Mouse (Mus musculus): ENCODE results near the gene Cracr2b. TPM values are rescaled to one million over a fixed set of nuclear protein-coding genes. Genes with fewer than 3 reads are reported as not detected.

Gene Cracr2b
- total and polyA plus RNA-seq, 3 experiments: not detected

GRCm38 (mm10) chr7:141466045-141466394, 5.1 kb downstream of the Cracr2b start:
- Histone ChIP-seq H3K36me3 (replicated peaks in 1 of 2; ENCODE audit: control insufficient read depth in 1 of 2, insufficient read depth in 1 of 2, low read length in 1 of 2) (peaks cover 13 to 22% of the 10 kb centered on the region in 2 experiments), H3K27ac (ENCODE audit: insufficient read depth, low read depth) (no peak overlapping the region), H3K9me3 (replicated peaks; ENCODE audit: low read length) (no peaks in the 10 kb centered on the region), H3K4me2 (ENCODE audit: insufficient read depth, low read depth, poor library complexity, severe bottlenecking) (no peak overlapping the region), H3K27me3 (replicated peaks) (no peaks in the 10 kb centered on the region), H3K79me2 (replicated peaks; ENCODE audit: control insufficient read depth, extremely low read depth, insufficient read depth, poor library complexity, severe bottlenecking) (no peaks in the 10 kb centered on the region), H3K4me1 (ENCODE audit: control insufficient read depth in 1 of 2, insufficient read depth in 2 of 2) (peaks cover 26 to 51% of the 10 kb centered on the region in 2 experiments), H3K4me3 (replicated peaks in 1 of 3; ENCODE audit: low read depth in 2 of 3, low read length in 2 of 3, poor library complexity in 1 of 3) (no peak overlapping the region), H3K9ac (ENCODE audit: insufficient read depth, low read depth) (no peak overlapping the region)
- DNase-seq (ENCODE audit: extremely low read depth): no peak
- dilution Hi-C loops (cut with MboI; ENCODE audit: extremely low pct_ligation_motif_present, extremely low pct_unique_long_range_greater_than_20kb, low sequenced_read_pairs): no loop called here
- in situ Hi-C loops (cut with MboI; ENCODE audit: low pct_ligation_motif_present, low pct_unique_long_range_greater_than_20kb, low sequenced_read_pairs): no loop called here
- TF ChIP-seq SIN3A (IDR thresholded peaks at IDR 0.05; ENCODE audit: low read length) (no peak), ZC3H11A (IDR thresholded peaks at IDR 0.05; ENCODE audit: low read depth, low read length) (no peak), IRF4 (IDR thresholded peaks at IDR 0.05; ENCODE audit: low read depth, low read length) (no peak), RAD21 (IDR thresholded peaks at IDR 0.05; ENCODE audit: low read depth, low read length) (no peak), NELFE (IDR thresholded peaks at IDR 0.05; ENCODE audit: low read depth, low read length) (no peak), KAT2A (IDR thresholded peaks at IDR 0.05; ENCODE audit: insufficient replicate concordance, low read length) (no peak), EP300 (IDR thresholded peaks at IDR 0.05; ENCODE audit: low read length) (no peak), ZNF384 (IDR thresholded peaks at IDR 0.05; ENCODE audit: low read depth, low read length) (no peak), USF1 (IDR thresholded peaks at IDR 0.05; ENCODE audit: low read depth, low read length) (no peak), MEF2A (IDR thresholded peaks at IDR 0.05; ENCODE audit: borderline replicate concordance, low read depth, low read length) (no peak), GABPA (IDR thresholded peaks at IDR 0.05; ENCODE audit: insufficient replicate concordance, low read depth, low read length) (no peak), MAX (IDR thresholded peaks at IDR 0.05; ENCODE audit: low read length) (no peak), TCF12 (IDR thresholded peaks at IDR 0.05; ENCODE audit: low read depth, low read length) (no peak), RCOR1 (conservative IDR thresholded peaks at IDR 0.05; ENCODE audit: low read depth, low read length) (no peak), HCFC1 (IDR thresholded peaks at IDR 0.05; ENCODE audit: low read depth, low read length) (no peak), CHD1 (IDR thresholded peaks at IDR 0.05; ENCODE audit: low read depth, low read length) (no peak), NRF1 (IDR thresholded peaks at IDR 0.05; ENCODE audit: low read depth, low read length) (no peak)

DNA sequence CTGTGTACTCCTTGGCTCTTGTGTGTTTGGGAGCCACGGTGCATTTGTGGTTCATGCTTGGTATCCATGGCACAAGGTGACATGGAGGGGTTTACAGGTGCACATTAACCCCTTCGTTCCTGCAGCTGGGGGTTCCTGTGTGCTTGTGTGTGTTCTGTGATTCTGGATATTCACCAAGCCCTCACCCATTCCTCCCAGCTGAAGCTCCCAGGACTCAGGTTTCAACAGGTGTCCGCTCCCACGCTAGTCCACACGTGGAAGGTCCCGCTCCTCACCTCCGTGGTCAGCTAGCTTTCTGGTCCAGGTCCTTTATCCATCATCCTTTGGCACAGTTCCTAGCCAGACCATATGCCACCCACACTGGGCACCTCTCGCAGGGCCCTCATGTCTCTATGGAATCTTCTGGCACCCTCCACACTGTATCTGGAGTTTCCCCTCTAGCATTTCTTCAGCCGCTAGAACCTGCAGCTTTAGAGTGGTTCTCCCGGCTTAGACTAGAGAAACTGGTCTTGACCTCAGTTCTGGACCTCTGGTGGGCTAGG, 5.8 kb downstream of the Cracr2b start:
- peak overlapping the region; percentile 29; the same call in 1 of the 2 replicates for H3K27ac ChIP-seq (ENCODE audit: insufficient read depth, low read depth)
- TF ChIP-seq EP300 (IDR thresholded peaks at IDR 0.05; ENCODE audit: low read length): no peak
- TF ChIP-seq RAD21 (IDR thresholded peaks at IDR 0.05; ENCODE audit: low read depth, low read length): no peak
- no peak for TF ChIP-seq POLR2AphosphoS2 (IDR thresholded peaks at IDR 0.05; ENCODE audit: low read depth, low read length)
- H3K4me2 ChIP-seq (ENCODE audit: insufficient read depth, low read depth, poor library complexity, severe bottlenecking): peak overlapping the region; percentile 44
- H3K9me3 ChIP-seq (replicated peaks; ENCODE audit: low read length): no peaks in the 10 kb centered on the region
- peak overlapping the region; percentile 66; the same call in 1 of the 2 replicates for H3K9ac ChIP-seq (ENCODE audit: insufficient read depth, low read depth)
- peaks cover 19 to 28% of the 10 kb centered on the region in 2 experiments for H3K36me3 ChIP-seq (replicated peaks in 1 of 2; ENCODE audit: control insufficient read depth in 1 of 2, insufficient read depth in 1 of 2, low read length in 1 of 2)
- H3K79me2 ChIP-seq (replicated peaks; ENCODE audit: control insufficient read depth, extremely low read depth, insufficient read depth, poor library complexity, severe bottlenecking): no peaks in the 10 kb centered on the region
- H3K4me3 ChIP-seq (replicated peaks in 1 of 3; ENCODE audit: low read depth in 2 of 3, low read length in 2 of 3, poor library complexity in 1 of 3): peak overlapping the region; percentile 67 to 84 (median 79)
- peaks cover 26 to 51% of the 10 kb centered on the region in 2 experiments for H3K4me1 ChIP-seq (ENCODE audit: control insufficient read depth in 1 of 2, insufficient read depth in 2 of 2)
- in situ Hi-C loops (cut with MboI; ENCODE audit: low pct_ligation_motif_present, low pct_unique_long_range_greater_than_20kb, low sequenced_read_pairs): no loop called here
- no peak for DNase-seq (ENCODE audit: extremely low read depth)
- H3K27me3 ChIP-seq (replicated peaks): no peaks in the 10 kb centered on the region
- dilution Hi-C loops (cut with MboI; ENCODE audit: extremely low pct_ligation_motif_present, extremely low pct_unique_long_range_greater_than_20kb, low sequenced_read_pairs): no loop called here
